Mouse (Mus musculus): ENCODE data around the gene Arl6ip6. TPM values are rescaled to one million over a fixed set of nuclear protein-coding genes. Genes with fewer than 3 reads are reported as not detected.

Gene Arl6ip6
- total RNA-seq (2014; rRNA removed) (24.3 and 24.6 TPM in 2 replicates), polyA plus RNA-seq (2015; fragmentation: Nextera tagmentation; extraction: Ambion mirVana) (16.0 and 20.2 TPM in 2 replicates)

DNA sequence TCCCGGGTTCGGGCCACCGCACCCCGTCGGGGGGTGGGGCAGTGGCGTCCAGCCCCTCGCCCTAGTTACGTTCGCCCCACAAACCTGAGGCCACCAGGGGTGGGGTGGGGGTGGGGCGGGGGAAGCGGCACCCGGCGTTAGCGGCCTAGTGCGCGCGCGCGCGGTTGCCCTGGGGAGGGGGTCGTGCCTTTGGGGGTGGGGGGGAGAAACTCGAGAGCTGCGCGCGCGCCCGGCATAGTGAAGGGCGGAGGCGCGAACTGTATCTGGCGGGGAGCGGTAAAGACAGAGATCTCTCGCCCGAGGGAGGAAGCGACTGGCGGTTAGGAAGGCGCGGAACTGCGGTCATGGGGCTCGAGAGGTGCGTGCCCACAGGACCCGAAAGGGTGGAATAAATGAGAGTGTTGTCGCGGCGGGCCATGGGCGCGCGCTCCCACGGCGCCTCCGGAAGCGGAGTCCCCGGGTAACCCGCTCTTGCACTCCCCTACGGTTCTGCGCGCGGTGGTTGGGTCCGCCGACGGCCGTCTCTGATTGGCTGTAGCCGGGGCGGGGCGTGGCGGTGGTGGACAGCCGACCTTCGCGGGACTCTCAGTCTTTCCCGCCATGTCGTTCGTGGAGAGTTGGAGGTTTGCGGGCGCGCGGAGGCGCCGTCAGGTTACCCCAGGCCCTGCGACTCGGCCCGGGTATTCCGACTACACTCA is at the start of gene Arl6ip6:
Gene Arl6ip6, plus strand, starts transcription at position 204 of the 698 bp plus-strand sequence.
- WGBS = 5% methylated on average over 82 of the region's 82 CpGs
- Histone ChIP-seq H3K9me3 (ENCODE audit: low read length) (no peaks in the 10 kb centered on the region), H3K4me3 (ENCODE audit: low read depth, low read length) (peak within 1 kb of the TSS; percentile 87), H3K27ac (ENCODE audit: low read depth, low read length) (peak within 1 kb of the TSS; percentile 96), H3K36me3 (ENCODE audit: insufficient read depth) (0 out of 2 replicates have a peak, but pooled peaks cover 3% of the 10 kb centered on the region), H3K27me3 (ENCODE audit: insufficient read depth, low read length) (no peaks in the 10 kb centered on the region), H3K9ac (peak within 1 kb of the TSS; percentile 81), H3K4me2 (ENCODE audit: low read depth) (peak within 1 kb of the TSS; percentile 60), H3K4me1 (ENCODE audit: insufficient read depth) (peaks cover 14% of the 10 kb centered on the region)
- DNase-seq (peak; percentile 96), ATAC-seq (peak; percentile 88)
- TF ChIP-seq CTCF (IDR thresholded peaks at IDR 0.05; ENCODE audit: low read depth) = no peak

DNA sequence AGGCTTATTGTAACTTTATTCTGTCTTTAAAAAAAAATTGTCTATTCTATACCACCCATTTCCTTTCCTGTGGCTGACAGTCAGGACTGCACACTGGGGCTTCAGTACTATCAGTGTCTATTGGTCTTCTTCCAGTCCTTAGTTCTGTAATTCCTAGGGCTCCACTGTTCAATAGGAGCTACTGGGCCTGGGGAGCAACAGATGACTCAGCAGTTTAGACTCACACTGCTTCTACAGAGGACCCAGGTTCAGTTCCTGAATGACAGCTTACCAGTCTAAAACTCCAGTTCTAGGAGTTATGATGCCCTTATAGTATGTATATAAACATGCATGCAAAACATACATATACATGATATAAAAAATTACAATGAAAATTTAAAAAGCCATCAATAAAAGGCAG is 44.7 kb upstream of the Arl6ip6 start:
- Histone ChIP-seq H3K27ac (ENCODE audit: low read depth, low read length) (no peak overlapping the region), H3K9ac (no peak overlapping the region), H3K4me2 (ENCODE audit: low read depth) (no peak overlapping the region), H3K36me3 (ENCODE audit: insufficient read depth) (peaks cover 30% of the 10 kb centered on the region), H3K4me3 (ENCODE audit: low read depth, low read length) (no peak overlapping the region), H3K27me3 (ENCODE audit: insufficient read depth, low read length) (no peaks in the 10 kb centered on the region), H3K4me1 (ENCODE audit: insufficient read depth) (no peaks in the 10 kb centered on the region), H3K9me3 (ENCODE audit: low read length) (no peaks in the 10 kb centered on the region)
- TF ChIP-seq CTCF (IDR thresholded peaks at IDR 0.05; ENCODE audit: low read depth) = no peak
- DNase-seq (no peak), ATAC-seq (no peak)

DNA sequence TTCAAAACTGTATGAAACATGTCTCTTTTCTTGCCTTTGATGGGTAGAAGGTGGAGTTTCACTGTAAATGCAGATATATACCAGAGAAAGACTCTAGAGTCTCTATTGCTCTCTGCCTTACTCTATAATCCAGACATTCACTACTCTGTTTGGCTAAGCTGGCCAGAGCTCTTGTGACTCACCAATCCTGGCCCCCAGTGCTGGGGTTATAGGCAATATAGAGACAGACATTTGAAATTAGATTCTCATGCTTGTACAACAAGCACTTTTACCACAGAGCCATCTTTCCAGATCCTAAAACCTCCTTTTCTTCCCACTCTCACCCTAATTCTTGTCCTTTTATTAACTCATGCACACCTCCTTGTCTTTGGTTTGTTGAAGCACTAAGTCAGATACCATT is 17.6 kb upstream of the Arl6ip6 start:
- H3K4me2 ChIP-seq (ENCODE audit: low read depth) = no peak overlapping the region
- ATAC-seq = no peak
- no peak overlapping the region for H3K9ac ChIP-seq
- H3K27ac ChIP-seq (ENCODE audit: low read depth, low read length) = no peak overlapping the region
- H3K4me1 ChIP-seq (ENCODE audit: insufficient read depth) = no peaks in the 10 kb centered on the region
- H3K4me3 ChIP-seq (ENCODE audit: low read depth, low read length) = no peak overlapping the region
- no peaks in the 10 kb centered on the region for H3K9me3 ChIP-seq (ENCODE audit: low read length)
- peaks cover 15% of the 10 kb centered on the region for H3K36me3 ChIP-seq (ENCODE audit: insufficient read depth)
- no peaks in the 10 kb centered on the region for H3K27me3 ChIP-seq (ENCODE audit: insufficient read depth, low read length)
- no peak for TF ChIP-seq CTCF (IDR thresholded peaks at IDR 0.05; ENCODE audit: low read depth)
- DNase-seq = no peak

DNA sequence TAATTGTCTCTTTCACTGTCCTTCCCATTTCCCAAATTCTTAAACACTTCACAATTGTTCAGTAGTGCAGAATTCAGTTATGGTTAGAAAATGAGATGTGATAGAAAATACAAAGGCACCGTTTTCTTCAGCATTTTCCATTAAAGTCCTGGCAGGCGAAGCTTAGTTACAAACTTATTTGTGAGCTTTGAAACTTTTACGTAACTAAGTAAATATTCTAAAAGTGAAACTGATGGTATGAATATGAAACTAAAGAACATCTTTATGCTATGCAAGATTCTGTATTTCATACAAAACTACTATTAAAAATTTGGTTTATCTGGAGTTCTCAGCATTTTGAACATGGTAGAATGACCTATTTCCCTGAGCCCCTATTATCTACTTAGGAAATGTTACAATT is 12.6 kb upstream of the Arl6ip6 start:
- H3K4me3 ChIP-seq (ENCODE audit: low read depth, low read length) = no peak overlapping the region
- no peak overlapping the region for H3K27ac ChIP-seq (ENCODE audit: low read depth, low read length)
- DNase-seq (no peak), ATAC-seq (no peak)
- no peaks in the 10 kb centered on the region for H3K4me1 ChIP-seq (ENCODE audit: insufficient read depth)
- H3K36me3 ChIP-seq (ENCODE audit: insufficient read depth) = peaks cover 9% of the 10 kb centered on the region
- no peak for TF ChIP-seq CTCF (IDR thresholded peaks at IDR 0.05; ENCODE audit: low read depth)
- 82% methylated on average over 3 of the region's 3 CpGs for WGBS
- no peaks in the 10 kb centered on the region for H3K27me3 ChIP-seq (ENCODE audit: insufficient read depth, low read length)
- no peaks in the 10 kb centered on the region for H3K9me3 ChIP-seq (ENCODE audit: low read length)
- H3K9ac ChIP-seq = no peak overlapping the region
- H3K4me2 ChIP-seq (ENCODE audit: low read depth) = no peak overlapping the region

DNA sequence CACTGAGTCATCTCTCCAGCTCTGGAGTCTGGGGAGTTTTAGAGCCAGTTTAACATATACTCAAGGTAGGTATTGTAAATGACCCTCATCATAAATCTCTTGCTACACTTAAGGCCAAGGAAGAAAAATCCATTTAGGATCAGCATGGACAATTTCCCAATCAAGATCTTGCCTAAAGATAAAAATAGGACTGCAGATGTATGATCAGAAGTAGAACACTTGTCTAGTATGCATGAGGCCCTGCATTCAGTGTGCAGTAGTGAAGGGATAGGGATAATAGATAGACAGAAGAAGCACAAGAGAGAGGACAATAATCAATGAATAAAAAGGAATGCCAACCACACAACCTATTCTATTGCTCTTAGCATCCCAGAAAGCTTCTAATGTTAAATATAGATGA is 11.7 kb upstream of the Arl6ip6 start:
- Histone ChIP-seq H3K4me1 (ENCODE audit: insufficient read depth) (no peaks in the 10 kb centered on the region), H3K9ac (no peak overlapping the region), H3K27me3 (ENCODE audit: insufficient read depth, low read length) (no peaks in the 10 kb centered on the region), H3K4me2 (ENCODE audit: low read depth) (no peak overlapping the region), H3K27ac (ENCODE audit: low read depth, low read length) (no peak overlapping the region), H3K36me3 (ENCODE audit: insufficient read depth) (peaks cover 3% of the 10 kb centered on the region; the same call in 1 of the 2 replicates), H3K4me3 (ENCODE audit: low read depth, low read length) (no peak overlapping the region), H3K9me3 (ENCODE audit: low read length) (no peaks in the 10 kb centered on the region)
- DNase-seq = no peak
- no peak for ATAC-seq
- TF ChIP-seq CTCF (IDR thresholded peaks at IDR 0.05; ENCODE audit: low read depth) = no peak

DNA sequence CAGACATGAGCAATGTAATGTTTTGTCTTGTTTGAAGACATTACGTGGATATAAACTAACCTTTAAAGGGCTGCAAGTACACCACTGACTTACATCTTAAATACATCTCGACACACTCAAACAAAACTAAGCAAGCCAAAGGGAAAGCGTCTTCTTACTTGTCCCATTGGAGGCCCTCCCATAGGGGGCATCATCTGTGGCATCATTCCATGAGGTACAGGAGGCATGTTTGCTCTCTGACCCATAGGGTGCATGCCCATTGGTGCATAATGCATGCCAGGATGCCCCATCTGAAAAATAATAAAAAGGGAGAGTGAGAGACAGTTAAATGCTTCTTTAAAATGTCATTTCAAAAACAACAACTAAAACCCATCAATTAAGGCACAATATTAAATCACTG is 1.7 kb upstream of the Arl6ip6 start:
- Histone ChIP-seq H3K36me3 (ENCODE audit: insufficient read depth) (no peaks in the 10 kb centered on the region), H3K9me3 (ENCODE audit: low read length) (no peaks in the 10 kb centered on the region), H3K4me2 (ENCODE audit: low read depth) (peak overlapping the region; percentile 59), H3K27me3 (ENCODE audit: insufficient read depth, low read length) (no peaks in the 10 kb centered on the region), H3K9ac (no peak overlapping the region), H3K27ac (ENCODE audit: low read depth, low read length) (no peak overlapping the region), H3K4me1 (ENCODE audit: insufficient read depth) (peaks cover 14% of the 10 kb centered on the region), H3K4me3 (ENCODE audit: low read depth, low read length) (no peak overlapping the region; the same call in none of the 2 replicates)
- peak; percentile 37 for TF ChIP-seq CTCF (IDR thresholded peaks at IDR 0.05; ENCODE audit: low read depth)
- DNase-seq (no peak), ATAC-seq (no peak)
- 70% methylated on average over 3 of the region's 3 CpGs for WGBS

DNA sequence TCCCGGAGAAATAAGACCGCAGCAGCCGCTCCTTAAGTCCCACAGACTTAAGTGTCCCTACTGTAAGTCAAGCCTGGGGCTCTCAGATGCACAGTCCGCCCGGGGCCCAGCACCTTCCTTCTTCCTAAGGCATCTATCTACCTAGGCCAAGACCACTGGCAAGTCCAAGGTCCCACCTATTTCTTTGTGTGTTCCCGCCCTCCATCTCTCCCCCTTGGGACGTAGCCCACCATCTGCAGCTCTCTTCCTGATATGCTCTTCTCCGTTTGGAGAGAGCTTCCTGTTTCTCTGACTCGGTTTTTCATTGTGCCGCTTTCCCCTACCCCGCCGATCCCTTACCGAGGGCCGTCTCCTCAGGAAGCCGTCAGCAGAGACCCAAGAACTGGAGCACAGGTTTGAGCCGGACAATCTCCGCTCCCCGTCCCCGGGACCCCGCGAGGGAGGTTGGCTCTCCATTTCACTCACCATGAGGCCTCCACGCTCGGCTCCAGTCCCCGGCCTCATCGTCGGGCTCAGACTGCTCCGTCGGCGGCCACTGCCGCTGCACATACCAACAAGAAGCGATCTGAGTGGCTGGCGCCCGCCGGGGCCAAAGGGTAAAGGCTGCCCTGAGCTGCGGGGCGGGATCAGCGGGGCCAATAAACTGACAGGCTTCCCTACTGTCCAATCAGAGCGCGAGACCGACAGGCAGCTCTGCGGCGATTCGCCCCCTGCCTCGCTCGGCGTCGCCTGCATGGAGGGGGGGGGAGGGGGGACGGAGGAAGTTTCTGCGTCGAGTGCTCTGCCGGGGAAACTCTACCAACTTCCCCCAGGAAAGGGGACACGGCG is 628 bp upstream of the Arl6ip6 start, which contains the start of gene Prpf40a:
Gene Prpf40a, minus strand, starts transcription at position 601 of the 828 bp plus-strand sequence.
- DNase-seq (peak; percentile 99), ATAC-seq (peak; percentile 95)
- Histone ChIP-seq H3K4me2 (ENCODE audit: low read depth) (peak within 1 kb of the TSS; percentile 60), H3K9me3 (ENCODE audit: low read length) (no peaks in the 10 kb centered on the region), H3K9ac (peak within 1 kb of the TSS; percentile 81), H3K36me3 (ENCODE audit: insufficient read depth) (no peaks in the 10 kb centered on the region), H3K27ac (ENCODE audit: low read depth, low read length) (peak within 1 kb of the TSS; percentile 96), H3K27me3 (ENCODE audit: insufficient read depth, low read length) (no peaks in the 10 kb centered on the region), H3K4me1 (ENCODE audit: insufficient read depth) (peaks cover 14% of the 10 kb centered on the region), H3K4me3 (ENCODE audit: low read depth, low read length) (peak within 1 kb of the TSS; percentile 87)
- TF ChIP-seq CTCF (IDR thresholded peaks at IDR 0.05; ENCODE audit: low read depth) = no peak
- WGBS = 1% methylated on average over 53 of the region's 53 CpGs

Data from forebrain, postnatal 0 days (tissue).